ENCODE assay signal across 8 mouse cellular contexts in the genomic region with DNA sequence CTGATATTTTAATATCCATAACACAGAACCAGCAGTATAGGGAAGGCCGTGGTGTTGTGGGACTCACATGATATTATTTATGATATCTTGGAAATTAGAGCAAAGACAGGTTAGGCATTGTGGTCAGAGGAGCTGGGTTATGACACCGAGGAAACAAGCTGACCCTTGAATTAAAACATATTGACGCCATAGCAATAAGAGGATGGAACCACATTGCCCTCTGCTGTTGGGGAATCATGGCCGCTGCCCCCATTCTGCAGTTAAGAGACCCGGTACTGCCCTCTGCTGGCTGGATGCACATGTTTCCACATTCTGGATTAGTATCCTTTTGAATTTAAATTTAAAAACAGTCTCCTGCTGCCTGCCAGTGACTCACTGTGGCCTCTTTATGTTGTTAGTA.
DNase-seq lines count a peak whose midpoint lies in the region; ATAC-seq and TF ChIP-seq lines count a peak whose summit lies in the region.

No protein-coding gene starts in this region.

- TF ChIP-seq CTCF in hindbrain, postnatal 0 days (IDR thresholded peaks at IDR 0.05; ENCODE audit: low read depth) = peak; percentile 92

- no peak overlapping the region for H3K27ac ChIP-seq in hindbrain, postnatal 0 days

- H3K9ac ChIP-seq in hindbrain, postnatal 0 days (replicated peaks; ENCODE audit: low read length) = no peak overlapping the region

- no peak overlapping the region for H3K4me2 ChIP-seq in hindbrain, postnatal 0 days (ENCODE audit: low read depth, low read length)

- WGBS in hindbrain, postnatal 0 days = 51% methylated on average over 5 of the region's 5 CpGs

- no peaks in the 10 kb centered on the region for H3K36me3 ChIP-seq in hindbrain, postnatal 0 days (ENCODE audit: insufficient read depth, low read length)

- no peak overlapping the region for H3K4me3 ChIP-seq in hindbrain, postnatal 0 days (ENCODE audit: low read length)

- peak; percentile 59 for DNase-seq in Muller cell, postnatal 12 days (ENCODE audit: inconsistent ontology term)
- peak; percentile 71 for DNase-seq in cerebellum, adult 11-12 months
- DNase-seq in hindbrain, postnatal 0 days (ENCODE audit: low spot score) = peak; percentile 86
- peak; percentile 73 for DNase-seq in left cerebral cortex, adult 11 months (ENCODE audit: low spot score)
- DNase-seq in right cerebral cortex, postnatal 25 days = peak; percentile 80
- peak; percentile 78 to 92 for DNase-seq in urinary bladder, postnatal 4 days (ENCODE audit: low spot score in 2 of 2)

- ATAC-seq in frontal cortex, adult (ENCODE audit: low TSS enrichment) = peak; percentile 97
- no peak for ATAC-seq in hindbrain, postnatal 0 days
- ATAC-seq in megakaryocyte-erythroid progenitor cell, adult 5-6 weeks (replicated peaks; ENCODE audit: low FRiP score, low TSS enrichment, poor library complexity, severe bottlenecking) = peak; percentile 99

- H3K4me1 ChIP-seq in hindbrain, postnatal 0 days (ENCODE audit: insufficient read depth, low read length) = no peaks in the 10 kb centered on the region

- H3K9me3 ChIP-seq in hindbrain, postnatal 0 days (ENCODE audit: low read length) = no peaks in the 10 kb centered on the region

- no peaks in the 10 kb centered on the region for H3K27me3 ChIP-seq in hindbrain, postnatal 0 days (ENCODE audit: insufficient read depth, low read length)
